Mouse (Mus musculus) testis, adult 2 months (tissue): ENCODE data around the gene Cfap97d2. TPM values are rescaled to one million over a fixed set of nuclear protein-coding genes. Genes with fewer than 3 reads are reported as not detected.
"Not testable (repeated sequence)": the region's sequence is repeated elsewhere in the genome, so short reads cannot be mapped to it uniquely, and the experiment has no call there.

ENCODE experiments used
- H3K27ac ChIP-seq: fragments of 200-500 bp; 2 replicates; pipeline ENCODE4 v1.5.1; 2012; ENCODE audit warnings: low read depth, low read length; ENCODE audit not compliant: control insufficient read depth, insufficient read depth
- H3K27me3 ChIP-seq: fragments of 200-500 bp; 2 replicates; pipeline ENCODE4 v1.6.1; 2012; ENCODE audit warnings: mild to moderate bottlenecking, low read length, moderate library complexity; ENCODE audit not compliant: control insufficient read depth, insufficient read depth
- H3K36me3 ChIP-seq: fragments of 200-500 bp; 2 replicates; pipeline ENCODE4 v1.6.1; 2012; ENCODE audit warnings: mild to moderate bottlenecking, low read length; ENCODE audit not compliant: control insufficient read depth, insufficient read depth
- H3K4me1 ChIP-seq: fragments of 200-500 bp; 2 replicates; pipeline ENCODE4 v1.6.1; 2012; ENCODE audit warnings: low read length; ENCODE audit not compliant: control insufficient read depth, insufficient read depth
- H3K4me3 ChIP-seq: fragments of 200-500 bp; 2 replicates; pipeline ENCODE4 v1.5.1; 2012; ENCODE audit warnings: low read depth, mild to moderate bottlenecking, low read length, moderate library complexity, mixed read lengths; ENCODE audit not compliant: control insufficient read depth
- CTCF ChIP-seq: fragments of 200-500 bp; IDR thresholded peaks from 2 replicates; pipeline ENCODE4 v1.5.1; 2012; ENCODE audit warnings: low read depth, mild to moderate bottlenecking, inconsistent platforms, low read length, moderate library complexity; ENCODE audit not compliant: control insufficient read depth, insufficient read depth, insufficient replicate concordance
- POLR2A ChIP-seq: fragments of 200-500 bp; IDR thresholded peaks from 2 replicates; pipeline ENCODE4 v1.6.1; 2012; ENCODE audit warnings: low read depth, mild to moderate bottlenecking, inconsistent platforms, low read length, moderate library complexity; ENCODE audit not compliant: control insufficient read depth
- polyA plus RNA-seq: library from polyadenylated mRNA; depleted of rRNA; stranded (reverse); fragments of >200 nt; gene quantifications from 2 replicates; pipeline ENCODE4 v1.2.3, GENCODE M21; 2012

Gene Cfap97d2
- polyA plus RNA-seq, 1 experiment = 1.8 TPM

DNA sequence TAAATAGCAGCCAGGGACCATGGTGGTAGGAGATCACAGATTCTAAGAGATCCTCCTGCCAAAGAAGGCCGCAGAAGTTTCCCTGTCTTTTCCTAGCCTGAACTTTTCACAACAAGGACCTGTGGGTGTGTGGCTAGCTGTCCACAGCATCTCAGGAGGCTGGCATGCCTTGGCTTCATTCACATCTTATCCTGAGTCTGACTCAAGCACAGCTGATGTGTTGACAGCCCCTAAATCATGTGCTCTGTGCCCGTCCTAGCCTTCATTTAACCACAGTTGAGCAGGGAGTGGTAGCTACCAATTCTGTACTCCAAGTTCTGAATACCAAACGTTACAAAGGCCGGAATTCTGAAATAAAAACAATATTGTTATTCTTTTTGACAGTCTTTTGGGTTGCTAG lies 1.4 kb upstream of the Cfap97d2 start:
- Histone ChIP-seq H3K27ac (no peak overlapping the region), H3K27me3 (no peaks in the 10 kb centered on the region)
- TF ChIP-seq CTCF (no peak), POLR2A (no peak)

GRCm38 (mm10) chr8:13706918-13707317 lies 1.2 kb downstream of the Cfap97d2 start:
- peaks cover 15% of the 10 kb centered on the region for H3K4me1 ChIP-seq
- H3K4me3 ChIP-seq = peak overlapping the region; percentile 61
- H3K27ac ChIP-seq = peak overlapping the region; percentile 43; the same call in 1 of the 2 replicates
- TF ChIP-seq POLR2A (no peak), CTCF (no peak)
- H3K27me3 ChIP-seq = no peaks in the 10 kb centered on the region
- no peaks in the 10 kb centered on the region for H3K36me3 ChIP-seq

More for the DNA sequence above, 1.4 kb upstream of the Cfap97d2 start:
- H3K4me1 ChIP-seq = peaks cover 18% of the 10 kb centered on the region
- no peak overlapping the region for H3K4me3 ChIP-seq
- no peaks in the 10 kb centered on the region for H3K36me3 ChIP-seq

DNA sequence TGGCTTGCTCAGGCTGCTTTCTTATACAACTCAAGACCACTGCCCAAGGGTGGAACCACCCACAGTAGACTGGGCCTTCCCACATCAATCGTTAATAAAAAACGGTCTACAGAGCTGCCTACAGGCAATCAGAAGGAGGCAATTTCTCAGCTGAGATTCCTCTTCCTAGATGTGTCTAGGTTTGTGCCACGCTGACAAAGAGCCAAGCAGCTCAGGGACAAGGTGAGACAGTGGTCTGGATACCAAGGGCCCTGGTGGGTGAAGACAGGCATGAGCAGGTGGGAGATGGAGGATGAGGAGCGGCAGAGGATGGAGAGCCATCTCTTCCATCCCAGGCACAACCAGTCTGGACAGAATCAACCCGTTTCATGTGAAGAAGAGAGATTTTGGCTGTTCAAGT lies 2.8 kb downstream of the Cfap97d2 start:
- peaks cover 15% of the 10 kb centered on the region for H3K4me1 ChIP-seq
- peak overlapping the region; percentile 59 for H3K27ac ChIP-seq
- H3K36me3 ChIP-seq = no peaks in the 10 kb centered on the region

GRCm38 (mm10) chr8:13718980-13719379 lies 13.3 kb downstream of the Cfap97d2 start:
- no peak overlapping the region for H3K27ac ChIP-seq

More for the DNA sequence above, 2.8 kb downstream of the Cfap97d2 start:
- Histone ChIP-seq H3K27me3 (no peaks in the 10 kb centered on the region), H3K4me3 (peak overlapping the region; percentile 52)
- TF ChIP-seq CTCF (no peak), POLR2A (no peak)

DNA sequence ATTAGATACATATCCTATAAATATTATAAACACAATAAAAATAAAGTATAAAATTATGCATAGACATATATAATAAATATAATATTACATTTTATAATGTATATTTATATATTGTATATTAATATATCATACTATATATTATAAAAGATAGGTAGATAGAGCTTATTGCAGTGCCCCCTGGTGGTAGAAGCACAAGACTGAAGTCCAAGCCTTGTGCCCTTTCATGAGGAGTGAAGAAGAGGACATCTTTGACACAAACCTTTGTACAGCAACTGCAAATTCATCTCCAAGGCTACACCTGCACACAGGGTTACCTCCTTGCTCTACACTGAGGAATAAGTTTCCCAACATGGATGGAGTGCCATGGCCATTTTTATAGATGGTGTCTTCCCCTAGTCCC lies 20.0 kb downstream of the Cfap97d2 start:
- TF ChIP-seq POLR2A (no peak), CTCF (no peak)
- Histone ChIP-seq H3K36me3 (no peaks in the 10 kb centered on the region), H3K27ac (no peak overlapping the region), H3K27me3 (no peaks in the 10 kb centered on the region), H3K4me1 (no peaks in the 10 kb centered on the region), H3K4me3 (no peak overlapping the region)

More at GRCm38 (mm10) chr8:13718980-13719379, 13.3 kb downstream of the Cfap97d2 start:
- TF ChIP-seq POLR2A (no peak), CTCF (no peak)
- Histone ChIP-seq H3K27me3 (no peaks in the 10 kb centered on the region), H3K4me3 (no peak overlapping the region), H3K4me1 (no peaks in the 10 kb centered on the region), H3K36me3 (no peaks in the 10 kb centered on the region)

DNA sequence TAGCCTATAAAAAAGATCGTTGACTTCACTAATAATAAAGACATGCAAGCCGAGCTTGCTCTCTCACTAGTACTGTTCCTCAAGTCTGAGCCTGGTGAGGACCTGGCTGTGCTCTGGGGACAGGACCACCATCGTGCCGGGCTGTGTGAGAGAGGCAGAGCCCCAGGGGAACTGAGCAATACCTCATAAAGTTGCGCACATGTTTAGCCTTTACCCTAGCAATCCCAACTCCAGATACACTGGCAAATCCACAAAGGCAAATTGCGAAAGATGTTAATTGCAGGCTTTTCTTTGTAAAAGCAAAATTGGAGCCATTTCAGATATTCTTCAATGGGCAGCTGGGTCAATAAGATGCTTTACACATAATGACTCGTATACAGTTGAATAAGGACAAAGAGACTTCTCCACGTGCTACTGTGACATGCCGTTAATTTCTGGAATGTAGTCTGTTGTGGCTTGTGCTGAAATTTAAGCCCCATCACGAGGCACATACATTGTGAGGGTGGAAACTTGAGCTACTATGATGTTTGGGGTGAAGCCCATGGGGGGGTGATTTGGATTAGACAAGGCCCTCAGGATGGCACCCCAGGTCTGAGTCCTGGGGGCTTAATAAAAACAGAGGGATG lies 21.9 kb downstream of the Cfap97d2 start:
- Histone ChIP-seq H3K4me3 (no peak overlapping the region), H3K4me1 (no peaks in the 10 kb centered on the region), H3K27ac (no peak overlapping the region), H3K36me3 (no peaks in the 10 kb centered on the region), H3K27me3 (no peaks in the 10 kb centered on the region)
- TF ChIP-seq CTCF = no peak
- TF ChIP-seq POLR2A = no peak

DNA sequence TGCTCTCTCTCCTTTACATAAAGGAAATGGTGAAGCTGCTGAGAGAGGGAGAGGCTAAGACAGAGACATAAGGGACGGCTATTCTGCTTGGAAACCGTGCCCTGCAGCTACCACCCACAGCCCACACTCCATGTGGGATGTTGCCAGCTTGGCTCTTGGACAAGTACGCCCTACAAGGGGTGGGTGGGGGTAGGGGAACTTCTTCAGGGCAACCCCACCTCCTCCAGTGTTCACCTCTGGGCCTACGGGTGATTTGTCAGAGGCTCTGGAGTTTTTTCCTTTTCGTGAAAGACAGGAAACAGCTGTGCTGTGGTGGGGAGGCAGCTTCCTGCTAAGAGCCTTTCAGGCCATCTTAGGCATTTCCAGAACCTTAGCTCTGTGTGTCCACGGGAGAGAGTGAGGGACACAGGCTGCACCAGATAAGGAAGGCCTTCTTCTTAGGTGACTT lies 34.7 kb downstream of the Cfap97d2 start:
- Histone ChIP-seq H3K4me3 (no peak overlapping the region), H3K27me3 (no peaks in the 10 kb centered on the region), H3K27ac (no peak overlapping the region), H3K36me3 (no peaks in the 10 kb centered on the region), H3K4me1 (no peaks in the 10 kb centered on the region)
- no peak for TF ChIP-seq POLR2A
- TF ChIP-seq CTCF = no peak

DNA sequence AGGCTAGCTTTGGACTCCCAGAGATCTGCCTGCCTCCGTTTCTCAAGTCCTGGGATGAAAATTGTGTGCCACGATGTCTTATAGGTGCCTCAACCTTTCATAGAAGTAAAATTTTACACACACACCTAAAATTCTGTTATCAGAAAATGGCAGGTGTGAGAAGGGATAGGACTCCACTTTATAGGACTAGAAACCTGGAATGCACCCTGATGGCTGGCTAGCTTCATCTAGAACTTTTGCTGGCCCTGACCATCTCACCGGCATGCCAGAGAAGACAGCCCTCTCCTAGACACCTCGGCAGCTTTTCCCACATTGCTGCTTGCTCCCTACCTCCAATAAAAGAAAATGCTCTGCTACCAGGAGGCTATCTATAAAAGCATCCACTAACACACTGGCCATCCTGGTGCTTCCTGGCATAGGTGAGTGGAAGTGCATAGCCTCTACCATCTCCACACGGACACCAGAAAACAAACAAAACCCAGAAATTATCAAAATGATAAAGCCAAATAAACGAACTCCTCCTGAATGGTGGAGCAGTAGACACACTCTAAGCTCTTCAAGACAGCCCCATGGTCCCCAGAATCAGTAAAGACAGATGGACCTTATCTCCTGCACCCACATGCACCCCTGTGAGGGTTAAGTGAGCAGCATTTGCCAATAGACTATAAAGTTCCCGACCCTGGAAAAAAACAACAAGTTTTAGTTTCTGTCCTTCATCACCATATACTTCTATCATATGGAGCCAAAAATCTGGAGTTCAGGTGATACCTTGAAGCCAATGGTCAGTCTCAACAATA lies 35.3 kb downstream of the Cfap97d2 start:
- TF ChIP-seq CTCF (no peak), POLR2A (no peak)
- Histone ChIP-seq H3K27me3 (no peaks in the 10 kb centered on the region), H3K4me3 (no peak overlapping the region), H3K36me3 (no peaks in the 10 kb centered on the region), H3K4me1 (no peaks in the 10 kb centered on the region), H3K27ac (no peak overlapping the region)

GRCm38 (mm10) chr8:13746212-13746611 lies 40.5 kb downstream of the Cfap97d2 start:
- not testable (repeated sequence) for H3K36me3 ChIP-seq, H3K4me1 ChIP-seq, H3K27me3 ChIP-seq, H3K4me3 ChIP-seq, H3K27ac ChIP-seq
